Mouse (Mus musculus) limb, embryonic 13.5 days (tissue): ENCODE results near the gene Pqbp1. TPM values are rescaled to one million over a fixed set of nuclear protein-coding genes. Genes with fewer than 3 reads are reported as not detected.

Experiments used
- ATAC-seq: fragments of 200-750 bp; cut with Nextera tagmentation; 2 replicates; pipeline ENCODE4 v1.8.0; 2017; ENCODE audit warnings: low read depth, moderate number of reproducible peaks, moderate TSS enrichment; ENCODE audit not compliant: low FRiP score
- H3K27ac ChIP-seq: fragments of 300-500 bp; sonication (generic); 2 replicates; pipeline ENCODE4 v1.5.1; 2015; ENCODE audit warnings: inconsistent platforms, mild to moderate bottlenecking, moderate library complexity
- H3K27me3 ChIP-seq: fragments of 300-500 bp; sonication (generic); 2 replicates; pipeline ENCODE4 v1.6.1; 2015; ENCODE audit warnings: mild to moderate bottlenecking, inconsistent platforms
- H3K36me3 ChIP-seq: fragments of 300-500 bp; sonication (generic); 2 replicates; pipeline ENCODE4 v1.6.1; 2015; ENCODE audit warnings: inconsistent platforms, mild to moderate bottlenecking, moderate library complexity
- H3K4me1 ChIP-seq: fragments of 300-500 bp; sonication (generic); 2 replicates; pipeline ENCODE4 v1.6.1; 2015; ENCODE audit warnings: inconsistent platforms
- H3K4me2 ChIP-seq: fragments of 300-500 bp; sonication (generic); replicated peaks from 2 replicates; pipeline ENCODE4 v1.6.1; 2015; ENCODE audit warnings: inconsistent platforms, mild to moderate bottlenecking, moderate library complexity
- H3K4me3 ChIP-seq: fragments of 300-500 bp; sonication (generic); 2 replicates; pipeline ENCODE4 v1.5.1; 2015; ENCODE audit warnings: moderate library complexity, mild to moderate bottlenecking, inconsistent platforms
- H3K9ac ChIP-seq: fragments of 300-500 bp; sonication (generic); 2 replicates; pipeline ENCODE4 v1.6.1; 2015; ENCODE audit warnings: mild to moderate bottlenecking, inconsistent platforms
- H3K9me3 ChIP-seq: fragments of 300-500 bp; sonication (generic); 2 replicates; pipeline ENCODE4 v1.6.1; 2016; ENCODE audit warnings: inconsistent platforms
- WGBS: fragments of 180-500 bp; shearing (Covaris S2); methylation state at CpG from one replicate; pipeline ENCODE4 v1.1.7; 2015; 5-methylcytosine and 5-hydroxymethylcytosine counted together
- polyA plus RNA-seq: library from polyadenylated mRNA; unstranded; fragments of >200 nt; fragmentation: Nextera tagmentation; extraction: Ambion mirVana; gene quantifications from 2 replicates; pipeline ENCODE4 v1.2.1, GENCODE M21; 2015

Gene Pqbp1
- polyA plus RNA-seq, 1 experiment from 2014 or later, result 138 TPM

- Histone ChIP-seq H3K4me2 (no peak overlapping the region), H3K9ac (no peak overlapping the region), H3K9me3 (no peaks in the 10 kb centered on the region), H3K36me3 (peaks cover 35% of the 10 kb centered on the region), H3K27ac (no peak overlapping the region), H3K4me3 (no peak overlapping the region), H3K4me1 (no peaks in the 10 kb centered on the region), H3K27me3 (no peaks in the 10 kb centered on the region)
- no peak for ATAC-seq
- 41% methylated on average over 3 of the region's 3 CpGs for WGBS
Measured at GRCm38 (mm10) chrX:7869826-7870225, 29.2 kb downstream of the Pqbp1 start.

GRCm38 (mm10) chrX:7868506-7868905 is 30.6 kb downstream of the Pqbp1 start:
- H3K4me2 ChIP-seq, result no peak overlapping the region
- H3K36me3 ChIP-seq, result peaks cover 24% of the 10 kb centered on the region
- no peak overlapping the region for H3K27ac ChIP-seq
- no peaks in the 10 kb centered on the region for H3K9me3 ChIP-seq
- H3K4me3 ChIP-seq, result no peak overlapping the region
- H3K27me3 ChIP-seq, result no peaks in the 10 kb centered on the region
- no peak overlapping the region for H3K9ac ChIP-seq
- WGBS, result 66% methylated on average over 2 of the region's 2 CpGs
- H3K4me1 ChIP-seq, result no peaks in the 10 kb centered on the region
- ATAC-seq, result no peak

- no peak overlapping the region for H3K4me3 ChIP-seq
- H3K4me2 ChIP-seq, result no peak overlapping the region
- no peaks in the 10 kb centered on the region for H3K27me3 ChIP-seq
- no peak for ATAC-seq
- no peaks in the 10 kb centered on the region for H3K9me3 ChIP-seq
- WGBS, result 85% methylated on average over 1 of the region's 1 CpGs
- H3K4me1 ChIP-seq, result no peaks in the 10 kb centered on the region
- H3K36me3 ChIP-seq, result peaks cover 19% of the 10 kb centered on the region
- no peak overlapping the region for H3K9ac ChIP-seq
- no peak overlapping the region for H3K27ac ChIP-seq
Measured at GRCm38 (mm10) chrX:7867141-7867540, 31.9 kb downstream of the Pqbp1 start.

- no peak overlapping the region for H3K27ac ChIP-seq
- no peak overlapping the region for H3K4me3 ChIP-seq
- H3K9me3 ChIP-seq, result no peaks in the 10 kb centered on the region
- WGBS, result 75% methylated on average over 2 of the region's 2 CpGs
- ATAC-seq, result no peak
- no peaks in the 10 kb centered on the region for H3K4me1 ChIP-seq
- peaks cover 12% of the 10 kb centered on the region for H3K36me3 ChIP-seq
- H3K27me3 ChIP-seq, result no peaks in the 10 kb centered on the region
- H3K9ac ChIP-seq, result no peak overlapping the region
- no peak overlapping the region for H3K4me2 ChIP-seq
Measured at GRCm38 (mm10) chrX:7865786-7866185, 33.3 kb downstream of the Pqbp1 start.

- H3K27me3 ChIP-seq, result no peaks in the 10 kb centered on the region
- H3K4me2 ChIP-seq, result no peak overlapping the region
- H3K4me3 ChIP-seq, result no peak overlapping the region
- 59% methylated on average over 2 of the region's 2 CpGs for WGBS
- no peaks in the 10 kb centered on the region for H3K4me1 ChIP-seq
- peaks cover 12% of the 10 kb centered on the region for H3K36me3 ChIP-seq
- no peak overlapping the region for H3K9ac ChIP-seq
- H3K27ac ChIP-seq, result no peak overlapping the region
- no peak for ATAC-seq
- no peaks in the 10 kb centered on the region for H3K9me3 ChIP-seq
Measured at GRCm38 (mm10) chrX:7865343-7865742, 33.7 kb downstream of the Pqbp1 start.

- H3K9ac ChIP-seq, result no peak overlapping the region
- WGBS, result 82% methylated on average over 3 of the region's 3 CpGs
- peaks cover 12% of the 10 kb centered on the region for H3K36me3 ChIP-seq
- no peak overlapping the region for H3K4me3 ChIP-seq
- ATAC-seq, result no peak
- H3K4me2 ChIP-seq, result no peak overlapping the region
- no peak overlapping the region for H3K27ac ChIP-seq
- H3K27me3 ChIP-seq, result no peaks in the 10 kb centered on the region
- H3K9me3 ChIP-seq, result no peaks in the 10 kb centered on the region
- H3K4me1 ChIP-seq, result no peaks in the 10 kb centered on the region
Measured at GRCm38 (mm10) chrX:7864551-7864950, 34.5 kb downstream of the Pqbp1 start.

GRCm38 (mm10) chrX:7863181-7863580 is 35.9 kb downstream of the Pqbp1 start:
- Histone ChIP-seq H3K4me3 (no peak overlapping the region), H3K4me2 (no peak overlapping the region), H3K9ac (no peak overlapping the region), H3K27me3 (no peaks in the 10 kb centered on the region), H3K36me3 (peaks cover 15% of the 10 kb centered on the region), H3K4me1 (no peaks in the 10 kb centered on the region), H3K27ac (no peak overlapping the region), H3K9me3 (no peaks in the 10 kb centered on the region)
- no peak for ATAC-seq
- WGBS, result 93% methylated on average over 1 of the region's 1 CpGs

- ATAC-seq, result no peak
- Histone ChIP-seq H3K9me3 (no peaks in the 10 kb centered on the region), H3K4me1 (no peaks in the 10 kb centered on the region), H3K36me3 (peaks cover 11% of the 10 kb centered on the region; the same call in 1 of the 2 replicates), H3K27ac (no peak overlapping the region), H3K9ac (no peak overlapping the region), H3K27me3 (no peaks in the 10 kb centered on the region), H3K4me2 (no peak overlapping the region), H3K4me3 (no peak overlapping the region)
- WGBS, result 96% methylated on average over 3 of the region's 3 CpGs
Measured at GRCm38 (mm10) chrX:7859191-7859753, 39.8 kb downstream of the Pqbp1 start.

GRCm38 (mm10) chrX:7854578-7854977 is 44.5 kb downstream of the Pqbp1 start:
- no peak overlapping the region for H3K27ac ChIP-seq
- no peak overlapping the region for H3K4me2 ChIP-seq
- WGBS, result 62% methylated on average over 2 of the region's 2 CpGs
- no peak overlapping the region for H3K9ac ChIP-seq
- no peaks in the 10 kb centered on the region for H3K9me3 ChIP-seq
- peaks cover 14% of the 10 kb centered on the region; the same call in 1 of the 2 replicates for H3K36me3 ChIP-seq
- no peaks in the 10 kb centered on the region for H3K4me1 ChIP-seq
- H3K27me3 ChIP-seq, result no peaks in the 10 kb centered on the region
- H3K4me3 ChIP-seq, result no peak overlapping the region
- ATAC-seq, result no peak

- 82% methylated on average over 2 of the region's 2 CpGs for WGBS
- Histone ChIP-seq H3K27me3 (no peaks in the 10 kb centered on the region), H3K36me3 (peaks cover 3% of the 10 kb centered on the region; the same call in 1 of the 2 replicates), H3K9ac (no peak overlapping the region), H3K4me2 (no peak overlapping the region), H3K4me1 (peaks cover 14% of the 10 kb centered on the region), H3K27ac (no peak overlapping the region), H3K4me3 (no peak overlapping the region), H3K9me3 (no peaks in the 10 kb centered on the region)
- no peak for ATAC-seq
Measured at GRCm38 (mm10) chrX:7847845-7848244, 51.2 kb downstream of the Pqbp1 start.

Other genes with a start within 250 kb of the Pqbp1 start
- 9.6 and 10.0 TPM in 2 replicates for gene Prickle3, start 242.0 kb downstream of the Pqbp1 start, polyA plus RNA-seq
- 108 and 114 TPM in 2 replicates for gene Plp2, start 227.9 kb downstream of the Pqbp1 start, polyA plus RNA-seq
- gene Magix, start 218.0 kb downstream of the Pqbp1 start, polyA plus RNA-seq, result 0.22 and 0.40 TPM in 2 replicates
- gene Gpkow, start 202.1 kb downstream of the Pqbp1 start, polyA plus RNA-seq, result 40.8 and 42.6 TPM in 2 replicates
- 32.0 and 36.1 TPM in 2 replicates for gene Wdr45, start 184.9 kb downstream of the Pqbp1 start, polyA plus RNA-seq
- gene Gm45208, start 177.0 kb downstream of the Pqbp1 start, polyA plus RNA-seq, result 0.48 and 0.78 TPM in 2 replicates
- gene Praf2, start 170.8 kb downstream of the Pqbp1 start, polyA plus RNA-seq, result 84.1 and 85.0 TPM in 2 replicates
- 17.5 and 22.1 TPM in 2 replicates for gene Ccdc120, start 148.4 kb downstream of the Pqbp1 start, polyA plus RNA-seq
- 26.4 and 27.6 TPM in 2 replicates for gene Tfe3, start 136.7 kb downstream of the Pqbp1 start, polyA plus RNA-seq
- 42.0 and 47.3 TPM in 2 replicates for gene Gripap1, start 109.5 kb downstream of the Pqbp1 start, polyA plus RNA-seq
- gene Kcnd1, start 77.0 kb downstream of the Pqbp1 start, polyA plus RNA-seq, result 0.94 and 1.7 TPM in 2 replicates
- gene Otud5, start 57.9 kb downstream of the Pqbp1 start, polyA plus RNA-seq, result 45.4 and 49.8 TPM in 2 replicates
- 4.1 and 4.8 TPM in 2 replicates for gene Pim2, start 21.0 kb downstream of the Pqbp1 start, polyA plus RNA-seq
- gene Slc35a2, start 15.2 kb downstream of the Pqbp1 start, polyA plus RNA-seq, result 45.2 and 50.2 TPM in 2 replicates
- 179 and 181 TPM in 2 replicates for gene Timm17b, start 88 bp upstream of the Pqbp1 start, polyA plus RNA-seq
- gene Gm10491, start 8.6 kb upstream of the Pqbp1 start, polyA plus RNA-seq, result not detected in 2 replicates
- gene Gm10490, start 10.3 kb upstream of the Pqbp1 start, polyA plus RNA-seq, result not detected in 2 replicates
- gene Pcsk1n, start 20.6 kb upstream of the Pqbp1 start, polyA plus RNA-seq, result 0.89 and 0.94 TPM in 2 replicates
- gene Eras, start 29.3 kb upstream of the Pqbp1 start, polyA plus RNA-seq, result not detected in 2 replicates
- 39.3 and 42.2 TPM in 2 replicates for gene Hdac6, start 48.6 kb upstream of the Pqbp1 start, polyA plus RNA-seq
- gene Gata1, start 78.8 kb upstream of the Pqbp1 start, polyA plus RNA-seq, result 1.1 and 1.9 TPM in 2 replicates
- gene Glod5, start 119.2 kb upstream of the Pqbp1 start, polyA plus RNA-seq, result not detected in 2 replicates
- gene Suv39h1, start 175.5 kb upstream of the Pqbp1 start, polyA plus RNA-seq, result 67.8 and 69.3 TPM in 2 replicates
- 0.15 and 0.40 TPM in 2 replicates for gene Was, start 191.2 kb upstream of the Pqbp1 start, polyA plus RNA-seq
- gene Wdr13, start 233.6 kb upstream of the Pqbp1 start, polyA plus RNA-seq, result 20.1 TPM in 2 replicates
- 482 and 551 TPM in 2 replicates for gene Rbm3, start 246.6 kb upstream of the Pqbp1 start, polyA plus RNA-seq